Mouse (Mus musculus) CD4-positive helper T cell, adult 2 months (primary cell): ENCODE results near the gene Kcnn3.

Experiments
- DNase-seq: peaks from one replicate; pipeline ENCODE4 v3.0.0-alpha.2; 2012; ENCODE audit warnings: low read depth, missing footprints, low spot score

Gene Kcnn3

GRCm38 (mm10) chr3:89664808-89665207, 144.8 kb downstream of the Kcnn3 start:
- DNase-seq, result no peak

DNA sequence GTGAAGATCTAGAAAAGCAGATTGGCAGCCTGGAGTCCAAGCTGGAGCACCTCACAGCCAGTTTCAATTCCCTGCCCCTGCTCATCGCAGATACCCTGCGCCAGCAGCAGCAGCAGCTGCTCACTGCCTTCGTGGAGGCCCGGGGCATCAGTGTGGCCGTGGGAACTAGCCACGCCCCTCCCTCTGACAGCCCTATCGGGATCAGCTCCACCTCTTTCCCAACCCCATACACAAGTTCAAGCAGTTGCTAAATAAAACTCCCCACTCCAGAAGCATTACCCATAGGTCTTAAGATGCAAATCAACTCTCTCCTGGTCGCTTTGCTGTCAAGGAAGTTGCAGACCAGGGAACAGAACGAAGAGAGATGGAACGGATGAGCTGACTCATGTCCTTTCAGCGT, 147.2 kb downstream of the Kcnn3 start:
- DNase-seq, result no peak

DNA sequence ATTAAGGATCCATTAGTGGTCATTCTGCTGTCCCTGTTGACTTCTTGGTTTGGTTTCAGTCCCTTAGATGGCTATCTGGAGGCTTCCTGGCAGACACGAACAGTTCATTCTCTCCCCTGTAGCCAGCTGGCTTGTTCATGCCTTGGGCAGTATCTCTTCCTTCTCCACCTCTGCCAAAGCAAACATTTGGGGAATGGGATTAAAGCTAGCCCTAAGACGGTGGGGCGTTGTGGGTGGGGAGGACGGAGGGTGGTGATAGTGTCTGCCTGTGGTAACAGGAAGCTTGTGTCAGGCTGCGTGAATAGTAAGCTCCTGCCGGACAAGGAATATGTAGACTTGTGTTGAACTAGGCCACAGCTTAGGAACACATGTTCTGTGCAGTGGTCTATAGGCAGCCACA, 151.4 kb downstream of the Kcnn3 start:
- no peak for DNase-seq

GRCm38 (mm10) chr3:89672573-89673317, 152.8 kb downstream of the Kcnn3 start:
- DNase-seq, result peak; percentile 57

- DNase-seq, result no peak
Observed at GRCm38 (mm10) chr3:89677617-89678016, 157.7 kb downstream of the Kcnn3 start.

- no peak for DNase-seq
Observed at GRCm38 (mm10) chr3:89686031-89686430, 166.1 kb downstream of the Kcnn3 start.

DNA sequence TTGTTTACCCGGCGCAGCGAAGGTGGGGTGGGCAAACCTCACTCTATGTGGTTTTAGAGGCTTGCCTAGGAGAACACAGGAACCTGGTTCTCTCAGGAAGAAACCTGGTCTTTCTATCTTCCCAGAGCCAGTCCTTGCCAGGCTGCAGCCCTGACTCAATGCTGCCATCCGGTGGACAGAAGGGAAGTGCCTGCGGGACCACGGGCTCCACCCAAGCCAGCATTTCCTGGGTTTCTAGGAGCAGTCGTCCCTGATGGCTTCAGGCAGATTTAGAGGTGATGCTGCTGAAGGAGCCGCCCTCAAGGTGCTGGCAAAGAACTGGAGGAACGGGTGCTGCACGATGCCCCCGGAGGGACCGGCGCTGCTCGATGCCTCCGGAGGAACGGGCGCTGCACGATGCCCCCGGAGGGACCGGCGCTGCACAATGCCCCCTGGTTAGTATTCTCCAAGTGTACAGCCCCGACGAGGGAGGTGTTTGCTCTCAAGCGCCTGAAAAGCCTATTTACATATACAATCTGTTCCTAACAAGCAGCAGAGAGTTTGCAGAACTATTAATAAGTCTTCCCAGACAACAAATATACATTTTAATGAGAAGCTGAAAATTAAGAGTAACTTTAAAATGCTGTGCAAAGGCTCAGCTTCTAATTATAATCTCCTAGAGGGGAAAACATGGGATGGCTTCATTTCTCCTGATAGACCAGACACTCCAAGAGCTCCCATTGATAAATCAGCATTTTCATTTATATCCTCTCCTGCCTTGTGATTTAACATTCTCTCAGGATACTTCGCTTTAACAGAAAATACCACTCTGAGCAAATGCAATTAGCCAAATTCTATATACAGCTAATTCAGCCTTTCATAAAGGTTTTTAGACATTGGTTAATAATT, 169.0 kb downstream of the Kcnn3 start:
- peak; percentile 72 for DNase-seq

DNA sequence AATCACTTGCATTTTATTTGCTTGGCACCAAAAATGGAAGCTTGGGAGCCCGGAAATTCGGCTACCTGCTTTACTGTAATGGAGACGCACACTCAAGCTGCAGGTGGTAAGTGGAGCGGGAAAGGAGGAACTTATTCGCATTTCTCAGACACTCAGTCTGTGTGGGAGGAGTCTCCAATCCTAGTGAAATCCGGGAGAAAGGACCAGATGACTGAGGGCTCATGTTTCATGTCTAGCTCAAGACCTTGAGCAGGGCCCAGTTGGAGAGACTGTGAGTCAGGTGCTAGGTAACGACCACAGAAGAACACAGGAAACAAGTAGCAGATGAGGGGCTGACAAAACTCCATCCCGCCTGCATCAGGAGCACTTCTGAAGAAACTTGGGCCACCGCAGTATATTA, 171.8 kb downstream of the Kcnn3 start:
- DNase-seq, result no peak

GRCm38 (mm10) chr3:89696152-89696821, 176.3 kb downstream of the Kcnn3 start:
- no peak for DNase-seq

DNA sequence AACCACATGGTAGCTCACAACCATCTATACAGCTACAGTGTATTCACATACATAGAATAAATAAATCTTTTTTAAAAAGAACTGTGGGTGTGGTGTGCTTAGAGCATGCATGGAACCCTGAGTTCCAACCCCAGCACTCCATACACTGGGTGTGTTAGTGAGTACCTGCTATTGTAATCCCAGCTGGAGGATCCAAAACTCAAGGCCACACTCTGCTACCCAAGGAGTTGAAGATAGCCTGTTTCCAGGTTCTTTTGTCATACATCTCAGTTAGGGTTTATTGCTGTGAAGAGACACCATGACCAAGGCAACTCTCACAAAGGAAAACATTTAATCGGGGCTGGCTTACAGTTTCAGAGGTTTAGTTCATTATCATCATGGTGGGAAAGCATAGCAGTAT, 179.0 kb downstream of the Kcnn3 start:
- DNase-seq, result no peak

DNA sequence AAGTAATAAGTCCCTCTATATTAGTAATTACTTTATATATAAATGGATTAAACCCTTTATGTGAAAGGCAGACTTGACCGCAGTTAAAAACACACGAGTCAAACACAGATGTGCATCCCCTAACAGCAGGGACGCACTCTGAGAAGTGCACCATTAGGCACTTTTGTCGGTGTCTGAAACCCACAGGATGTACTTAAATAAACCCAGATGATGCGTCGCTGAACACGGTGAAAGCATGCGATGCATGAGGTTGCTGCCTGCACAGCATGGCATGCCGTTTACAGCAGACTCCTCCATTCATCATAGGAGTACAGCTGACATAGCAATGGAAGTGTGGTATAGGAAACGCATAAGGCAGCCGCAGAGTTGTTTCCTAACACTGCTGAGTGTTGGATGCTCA, 180.5 kb downstream of the Kcnn3 start:
- DNase-seq, result no peak

GRCm38 (mm10) chr3:89703596-89703995, 183.6 kb downstream of the Kcnn3 start:
- DNase-seq, result no peak

DNA sequence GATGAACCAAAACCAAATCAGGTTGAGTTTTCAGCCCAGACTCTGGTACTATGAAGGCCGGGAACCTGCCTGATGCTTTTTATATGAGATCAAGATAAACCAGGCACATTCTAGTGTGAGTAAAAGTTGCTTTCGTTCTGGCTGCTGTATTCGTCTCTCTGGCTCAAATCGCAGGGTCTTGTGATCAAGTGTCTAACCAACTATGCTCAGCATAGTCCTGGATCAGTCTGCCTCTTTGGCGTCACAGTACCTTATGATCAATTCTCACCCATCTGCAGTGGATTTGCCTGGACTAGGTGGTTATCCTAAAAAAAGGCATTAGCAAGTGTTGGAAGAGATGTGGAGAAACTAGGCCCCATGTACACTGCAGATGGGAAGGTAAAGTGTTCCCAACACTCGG, 184.1 kb downstream of the Kcnn3 start:
- DNase-seq, result no peak

DNA sequence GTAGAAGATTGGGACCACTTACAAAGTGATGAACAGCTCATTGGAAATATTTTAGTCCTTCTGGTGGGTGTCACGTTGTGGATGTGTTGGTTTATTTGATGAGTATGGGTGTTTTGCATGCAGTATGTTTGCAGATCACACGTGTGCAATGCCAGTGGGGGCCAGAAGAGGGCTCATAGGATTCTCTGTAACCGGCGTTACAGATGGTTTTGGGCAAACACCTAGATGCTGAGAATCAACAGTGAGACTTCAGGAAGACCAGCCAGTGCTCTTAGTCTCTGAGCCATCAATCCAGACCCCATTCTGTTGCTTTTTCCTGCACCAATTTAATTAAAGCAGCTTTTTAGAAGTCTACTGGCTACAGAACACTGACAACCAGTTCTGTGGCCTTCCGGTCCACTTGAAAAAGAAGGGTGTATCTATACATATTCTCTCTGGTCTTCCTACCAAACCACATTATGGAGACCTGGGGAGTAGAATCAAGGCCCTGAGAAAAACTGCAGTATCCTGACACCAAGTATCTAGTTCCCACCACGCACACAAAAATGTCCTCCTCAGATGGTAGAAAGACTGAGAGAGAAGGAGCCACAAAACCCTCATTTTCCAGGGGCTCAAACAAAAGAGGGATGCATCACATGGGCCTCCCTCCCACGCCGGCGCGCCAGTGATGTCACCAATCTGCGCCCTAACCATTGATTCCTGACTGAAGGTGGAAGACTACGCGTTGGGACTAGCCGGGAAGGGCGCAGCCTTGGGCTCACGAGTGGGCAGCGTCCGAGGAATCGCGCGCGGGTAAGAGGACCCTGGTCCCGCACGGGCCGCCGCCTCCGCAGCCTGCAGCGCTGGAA, 194.6 kb downstream of the Kcnn3 start, which contains the start of gene Adar:
TSS of gene Adar (plus strand) at position 664 of the 848 bp plus-strand sequence.
- peak; percentile 86 for DNase-seq

DNA sequence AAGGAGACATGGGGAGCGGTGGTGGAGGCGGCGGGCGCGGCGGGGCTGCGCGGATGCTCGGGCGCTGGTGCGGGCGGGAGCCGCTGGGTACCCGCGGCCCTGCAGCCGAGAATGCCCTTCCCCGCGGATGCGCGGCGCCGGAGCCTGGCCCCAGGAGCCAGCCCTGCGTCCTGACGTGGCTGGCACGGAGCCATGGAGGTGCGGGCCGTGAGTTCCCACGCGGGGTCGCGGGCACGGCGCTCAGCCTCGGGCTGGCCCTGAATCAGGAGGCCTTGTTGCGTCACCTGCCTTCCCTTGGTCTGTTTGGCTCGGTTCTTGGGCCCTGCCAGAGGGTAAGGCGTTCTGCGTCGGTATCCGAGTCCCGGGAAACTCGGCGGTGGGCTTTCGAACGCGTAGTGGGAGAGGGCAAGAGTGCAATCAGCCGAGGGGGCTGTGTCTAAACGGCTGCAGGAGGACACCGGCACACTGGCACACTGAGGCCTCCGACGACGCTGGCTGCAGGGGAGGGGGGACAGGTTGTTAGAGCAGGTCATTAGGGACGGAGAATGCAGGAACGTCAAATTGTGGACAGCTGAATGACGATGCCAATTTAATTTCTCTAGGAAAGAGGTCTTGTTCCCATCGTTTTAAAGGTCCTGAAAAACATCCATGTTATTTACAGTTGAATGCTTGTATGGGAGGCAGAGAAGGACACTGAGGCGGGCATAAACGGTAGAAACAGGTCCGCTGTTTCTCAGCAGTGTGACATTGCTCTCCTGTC, 195.4 kb downstream of the Kcnn3 start:
- DNase-seq, result no peak

- DNase-seq, result no peak
Observed at GRCm38 (mm10) chr3:89715967-89716256, 195.9 kb downstream of the Kcnn3 start.

DNA sequence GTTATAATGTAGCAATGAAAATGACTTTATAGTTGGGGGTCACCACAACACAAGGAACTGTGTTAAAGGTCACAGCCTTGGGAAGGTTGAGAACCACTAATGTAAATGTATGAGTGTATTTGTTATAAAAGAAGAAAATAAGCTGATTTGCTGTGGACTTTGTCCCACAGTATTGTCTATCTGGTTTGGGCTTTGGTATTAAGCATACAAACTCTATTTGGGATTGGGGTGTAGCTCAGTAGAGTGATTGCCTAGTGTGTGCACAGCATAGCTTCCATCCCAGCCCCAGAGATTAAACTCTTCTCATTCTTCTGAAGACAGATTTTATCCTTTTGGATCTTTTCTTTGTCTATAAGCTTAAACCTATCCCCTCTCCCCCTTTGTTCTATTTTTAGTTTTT, 202.1 kb downstream of the Kcnn3 start:
- DNase-seq, result no peak

GRCm38 (mm10) chr3:89723400-89724084, 203.6 kb downstream of the Kcnn3 start:
- DNase-seq, result no peak
